Mouse (Mus musculus) heart, postnatal 0 days (tissue): ENCODE data around the gene Mtg2.

ENCODE experiments used
- CTCF ChIP-seq: IDR thresholded peaks from 2 replicates; pipeline ENCODE4 v1.5.1; 2016; ENCODE audit warnings: antibody characterized with exemption, control low read depth, low read depth
- EP300 ChIP-seq: IDR thresholded peaks from 2 replicates; pipeline ENCODE4 v1.6.1; 2016; ENCODE audit warnings: antibody characterized with exemption, low read depth

DNA sequence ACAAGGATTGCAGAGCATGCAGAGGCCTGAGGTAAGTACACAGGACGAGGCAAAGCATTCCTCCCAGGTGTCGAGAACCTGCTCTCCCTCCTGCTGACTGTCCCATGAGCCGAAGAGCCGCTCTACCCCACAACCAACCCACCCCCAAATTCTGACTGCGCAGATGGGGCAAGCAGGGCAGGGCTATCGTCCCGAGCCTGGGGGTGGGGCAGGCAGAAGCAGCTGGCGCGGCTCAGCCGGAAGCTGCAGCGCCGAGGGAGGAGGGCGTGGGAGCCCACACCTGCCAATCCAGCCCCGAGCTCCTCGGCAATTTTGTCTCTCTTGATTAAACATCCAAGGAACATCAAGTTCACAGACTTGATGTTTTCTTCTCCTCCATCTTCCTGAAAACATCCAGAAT lies 29.1 kb downstream of the Mtg2 start:
- TF ChIP-seq EP300 = no peak
- TF ChIP-seq CTCF = no peak
